Mouse (Mus musculus) heart, adult 10 weeks (tissue): Measurements from ENCODE around the gene Olfr1098. TPM values are rescaled to one million over a fixed set of nuclear protein-coding genes. Genes with fewer than 3 reads are reported as not detected.

Source experiments
- polyA plus RNA-seq: library from polyadenylated mRNA; stranded (reverse); fragments of 350-450 nt; fragmentation: Illumina TruSeq; extraction: RNeasy Lipid Tissue Mini Kit (QIAGEN cat#74804); gene quantifications from one replicate; pipeline ENCODE4 v1.2.3, GENCODE M21; 2014; ENCODE audit warnings: low read depth, low replicate concordance

Gene Olfr1098
- not detected for polyA plus RNA-seq

GRCm38 (mm10) chr2:86924445-86924844, at the start of gene Olfr1098:
TSS of gene Olfr1098 (minus strand) at chr2:86924545.

GRCm38 (mm10) chr2:86960593-86960992, 36.2 kb upstream of the Olfr1098 start, which contains the start of gene Olfr1099:
TSS of gene Olfr1099 (minus strand) at chr2:86960693.

DNA sequence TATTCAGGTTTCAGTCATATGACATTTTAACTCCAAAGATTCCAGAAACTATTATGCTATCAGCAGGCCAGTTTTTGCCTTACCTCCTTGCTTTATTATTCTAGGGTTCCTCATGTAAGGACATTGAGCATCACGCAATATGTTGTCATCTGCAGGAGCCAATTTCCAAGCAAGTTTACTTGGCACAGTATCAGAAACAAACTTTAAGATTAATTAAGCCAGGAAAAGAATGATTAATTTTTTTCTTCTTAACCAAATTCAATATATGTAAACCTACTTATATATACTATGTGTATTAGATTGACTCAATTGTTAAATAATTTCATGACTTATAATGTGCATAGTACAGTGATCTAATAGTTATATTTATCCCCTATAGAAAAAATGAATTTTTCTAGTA, 32.2 kb downstream of the Olfr1098 start, which contains the start of gene Olfr1097:
Gene Olfr1097 (minus strand): TSS at position 101 of the 400 bp plus-strand sequence.

GRCm38 (mm10) chr2:86874702-86875101, 49.6 kb downstream of the Olfr1098 start, which contains the start of gene Gm13723:
TSS of gene Gm13723 (minus strand) at chr2:86874802.

Other genes starting within 250 kb of the Olfr1098 start
- not detected for gene Olfr1086, start 244.5 kb downstream of the Olfr1098 start, polyA plus RNA-seq
- gene Olfr1087, start 226.2 kb downstream of the Olfr1098 start, polyA plus RNA-seq: not detected
- gene Olfr1089, start 190.8 kb downstream of the Olfr1098 start, polyA plus RNA-seq: not detected
- gene Olfr1090, start 165.6 kb downstream of the Olfr1098 start, polyA plus RNA-seq: not detected
- gene Olfr1093, start 142.1 kb downstream of the Olfr1098 start, polyA plus RNA-seq: not detected
- gene Olfr141, start 114.5 kb downstream of the Olfr1098 start, polyA plus RNA-seq: not detected
- gene Olfr1094, start 99.9 kb downstream of the Olfr1098 start, polyA plus RNA-seq: not detected
- not detected for gene Olfr1095, start 72.8 kb downstream of the Olfr1098 start, polyA plus RNA-seq
- not detected for gene Gm13723, start 49.7 kb downstream of the Olfr1098 start, polyA plus RNA-seq
- not detected for gene Olfr1097, start 32.3 kb downstream of the Olfr1098 start, polyA plus RNA-seq
- not detected for gene Olfr1099, start 36.1 kb upstream of the Olfr1098 start, polyA plus RNA-seq
- not detected for gene Olfr1100, start 55.4 kb upstream of the Olfr1098 start, polyA plus RNA-seq
- not detected for gene Olfr1101, start 66.7 kb upstream of the Olfr1098 start, polyA plus RNA-seq
- gene Olfr1102, start 73.9 kb upstream of the Olfr1098 start, polyA plus RNA-seq: not detected
- not detected for gene Olfr1104, start 102.5 kb upstream of the Olfr1098 start, polyA plus RNA-seq
- gene Olfr1105, start 112.0 kb upstream of the Olfr1098 start, polyA plus RNA-seq: not detected
- not detected for gene Olfr1106, start 127.7 kb upstream of the Olfr1098 start, polyA plus RNA-seq
- not detected for gene Olfr1107, start 151.3 kb upstream of the Olfr1098 start, polyA plus RNA-seq
- gene Olfr1109, start 171.5 kb upstream of the Olfr1098 start, polyA plus RNA-seq: not detected
- gene Olfr259, start 190.0 kb upstream of the Olfr1098 start, polyA plus RNA-seq: not detected
- not detected for gene Olfr1110, start 215.8 kb upstream of the Olfr1098 start, polyA plus RNA-seq
- gene Olfr1111, start 228.1 kb upstream of the Olfr1098 start, polyA plus RNA-seq: not detected